Mouse (Mus musculus): Measurements from ENCODE around the gene F830045P16Rik.

DNA sequence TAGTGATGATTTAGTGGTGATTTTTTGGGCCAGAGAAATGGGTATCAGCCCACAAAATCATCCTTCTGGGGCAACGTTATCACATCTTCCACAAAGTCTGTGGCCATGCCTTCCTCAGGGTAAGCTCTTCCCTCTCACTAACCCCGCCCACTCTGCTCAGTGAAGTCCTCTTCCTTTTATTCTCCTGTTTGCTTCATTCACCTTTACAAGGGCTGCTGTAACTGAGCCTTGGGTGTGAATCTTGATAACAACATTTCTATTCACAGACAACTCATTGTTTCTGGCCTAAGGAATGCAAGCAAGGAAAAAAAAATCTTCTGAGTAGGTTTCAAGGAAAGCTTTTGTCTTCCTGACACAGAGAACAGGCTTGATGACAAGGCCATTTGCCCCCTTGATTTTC lies 14.4 kb upstream of the F830045P16Rik start:
- no peak for TF ChIP-seq POLR2A (IDR thresholded peaks at IDR 0.05; ENCODE audit: low read depth, low read length)
- no peak for TF ChIP-seq CTCF (IDR thresholded peaks at IDR 0.05; ENCODE audit: extremely low read depth, insufficient read length, insufficient replicate concordance, low read depth, low read length)

Measured in small intestine, adult 2 months (tissue).